Mouse (Mus musculus) heart, adult 2 months (tissue): Measurements from ENCODE around the gene Egr4.

Experiments used
- CTCF ChIP-seq: fragments of 200-600 bp; IDR thresholded peaks from 2 replicates; pipeline ENCODE4 v1.8.1; 2022; ENCODE audit warnings: antibody characterized with exemption, mild to moderate bottlenecking, moderate library complexity
- POLR2A ChIP-seq: fragments of 200-500 bp; IDR thresholded peaks from 2 replicates; pipeline ENCODE4 v1.6.1; 2011; ENCODE audit warnings: mild to moderate bottlenecking, low read depth, low read length, control low read depth; ENCODE audit not compliant: insufficient read depth

GRCm38 (mm10) chr6:85489717-85490116, 23.7 kb downstream of the Egr4 start:
- no peak for TF ChIP-seq CTCF
- no peak for TF ChIP-seq POLR2A
